Mouse (Mus musculus) limb, embryonic 14.5 days (tissue): Measurements from ENCODE around the gene Ccdc163. TPM values are rescaled to one million over a fixed set of nuclear protein-coding genes. Genes with fewer than 3 reads are reported as not detected.
"Not testable (repeated sequence)": the region's sequence is repeated elsewhere in the genome, so short reads cannot be mapped to it uniquely, and the experiment has no call there.

Experiments
- ATAC-seq: fragments of 200-750 bp; cut with Nextera tagmentation; 2 replicates; pipeline ENCODE4 v1.8.0; 2017; ENCODE audit warnings: low read depth, moderate number of reproducible peaks, moderate TSS enrichment; ENCODE audit not compliant: low FRiP score
- DNase-seq: peaks from one replicate; pipeline ENCODE4 v3.0.0-alpha.2; 2015; ENCODE audit warnings: low spot score
- H3K27ac ChIP-seq: fragments of 300-500 bp; sonication (generic); replicated peaks from 2 replicates; pipeline ENCODE4 v1.5.1; 2014; ENCODE audit warnings: low read depth, mild to moderate bottlenecking, low read length, moderate library complexity, mixed read lengths
- H3K27me3 ChIP-seq: fragments of 300-500 bp; sonication (generic); 2 replicates; pipeline ENCODE4 v1.6.1; 2014; ENCODE audit warnings: low read length, mixed read lengths; ENCODE audit not compliant: control insufficient read depth, insufficient read depth
- H3K36me3 ChIP-seq: fragments of 300-500 bp; sonication (generic); 2 replicates; pipeline ENCODE4 v1.6.1; 2014; ENCODE audit warnings: mild to moderate bottlenecking, low read length, moderate library complexity, mixed read lengths; ENCODE audit not compliant: control insufficient read depth, insufficient read depth
- H3K4me1 ChIP-seq: fragments of 300-500 bp; sonication (generic); 2 replicates; pipeline ENCODE4 v1.6.1; 2014; ENCODE audit warnings: antibody characterized with exemption, low read length, mixed read lengths; ENCODE audit not compliant: control insufficient read depth, insufficient read depth
- H3K4me2 ChIP-seq: fragments of 300-500 bp; sonication (generic); replicated peaks from 2 replicates; pipeline ENCODE4 v1.6.1; 2014; ENCODE audit warnings: low read depth, mild to moderate bottlenecking, low read length, moderate library complexity; ENCODE audit not compliant: severe bottlenecking
- H3K4me3 ChIP-seq: fragments of 300-500 bp; sonication (generic); replicated peaks from 2 replicates; pipeline ENCODE4 v1.5.1; 2014; ENCODE audit warnings: low read length
- H3K9ac ChIP-seq: fragments of 300-500 bp; sonication (generic); 2 replicates; pipeline ENCODE4 v1.6.1; 2014; ENCODE audit warnings: mild to moderate bottlenecking, low read depth, low read length, moderate library complexity; ENCODE audit not compliant: severe bottlenecking
- H3K9me3 ChIP-seq: fragments of 300-500 bp; sonication (generic); 2 replicates; pipeline ENCODE4 v1.6.1; 2016; ENCODE audit warnings: low read length; ENCODE audit not compliant: control insufficient read depth
- POLR2A ChIP-seq: fragments of 200-500 bp; IDR thresholded peaks from 2 replicates; pipeline ENCODE4 v1.8.0; 2012; ENCODE audit warnings: inconsistent platforms, mild to moderate bottlenecking, moderate library complexity, borderline replicate concordance; ENCODE audit not compliant: insufficient read depth, insufficient read length; ENCODE audit errors: extremely low read depth
- WGBS: fragments of 180-500 bp; shearing (Covaris S2); extraction: QIAGEN DNeasy Blood & Tissue Kit; methylation state at CpG from one replicate; pipeline ENCODE4 v1.1.7; 2014; 5-methylcytosine and 5-hydroxymethylcytosine counted together
- polyA plus RNA-seq, 2 experiments: library from polyadenylated mRNA; depleted of rRNA in 1 of 2; stranded (reverse) in 1 of 2; unstranded in 1 of 2; fragments of >200 nt; fragmentation: Nextera tagmentation in 1 of 2; extraction: Ambion mirVana in 1 of 2; gene quantifications; 2 replicates each; pipeline versions ENCODE4 v1.2.1 to v1.2.3; 2012 to 2014

Ccdc163 gene
- polyA plus RNA-seq (2012; rRNA removed) (53.7 and 70.4 TPM in 2 replicates), polyA plus RNA-seq (2014; fragmentation: Nextera tagmentation; extraction: Ambion mirVana) (21.2 and 24.3 TPM in 2 replicates)

GRCm38 (mm10) chr4:116708201-116708764, at the start of gene Ccdc163, which contains the start of gene Mmachc:
TSS of gene Ccdc163 (plus strand) at chr4:116708509.
TSS of gene Mmachc (minus strand) at chr4:116708406.
- DNase-seq = peak; percentile 98
- ATAC-seq = peak; percentile 98
- Histone ChIP-seq H3K4me1 (peaks cover 3% of the 10 kb centered on the region; the same call in 1 of the 2 replicates), H3K4me3 (peak within 1 kb of the TSS; percentile 63), H3K9ac (peak within 1 kb of the TSS; percentile 65), H3K27me3 (no peaks in the 10 kb centered on the region), H3K4me2 (peak within 1 kb of the TSS; percentile 68), H3K36me3 (peaks cover 12% of the 10 kb centered on the region), H3K9me3 (no peaks in the 10 kb centered on the region), H3K27ac (no peak within 1 kb of the TSS)
- peak; percentile 69; the same call in 1 of the 2 replicates for TF ChIP-seq POLR2A
- WGBS = under 1% methylated on average over 29 of the region's 29 CpGs

GRCm38 (mm10) chr4:116659474-116659873, 48.8 kb upstream of the Ccdc163 start:
- Histone ChIP-seq H3K4me1 (no peaks in the 10 kb centered on the region), H3K9me3 (no peaks in the 10 kb centered on the region), H3K4me3 (no peak overlapping the region), H3K36me3 (no peaks in the 10 kb centered on the region), H3K27me3 (no peaks in the 10 kb centered on the region), H3K27ac (no peak overlapping the region), H3K4me2 (no peak overlapping the region), H3K9ac (no peak overlapping the region)
- WGBS = 73% methylated on average over 2 of the region's 2 CpGs
- TF ChIP-seq POLR2A = no peak
- ATAC-seq (no peak), DNase-seq (no peak)

- H3K36me3 ChIP-seq, ATAC-seq, H3K27me3 ChIP-seq, H3K9me3 ChIP-seq, H3K27ac ChIP-seq, H3K4me1 ChIP-seq, H3K4me2 ChIP-seq, DNase-seq, H3K4me3 ChIP-seq, H3K9ac ChIP-seq: not testable (repeated sequence)
- WGBS = 87% methylated on average over 6 of the region's 6 CpGs
Observed at GRCm38 (mm10) chr4:116659916-116660315, 48.4 kb upstream of the Ccdc163 start.

- DNase-seq (no peak), ATAC-seq (no peak)
- Histone ChIP-seq H3K27ac (no peak overlapping the region), H3K36me3 (no peaks in the 10 kb centered on the region), H3K9ac (no peak overlapping the region), H3K27me3 (no peaks in the 10 kb centered on the region), H3K9me3 (no peaks in the 10 kb centered on the region), H3K4me3 (no peak overlapping the region), H3K4me1 (no peaks in the 10 kb centered on the region), H3K4me2 (no peak overlapping the region)
- WGBS = 62% methylated on average over 6 of the region's 6 CpGs
- TF ChIP-seq POLR2A = no peak
Observed at GRCm38 (mm10) chr4:116660829-116661228, 47.5 kb upstream of the Ccdc163 start.

- Histone ChIP-seq H3K27me3 (no peaks in the 10 kb centered on the region), H3K27ac (no peak overlapping the region), H3K9ac (no peak overlapping the region), H3K36me3 (no peaks in the 10 kb centered on the region), H3K4me1 (no peaks in the 10 kb centered on the region), H3K4me3 (no peak overlapping the region), H3K4me2 (no peak overlapping the region), H3K9me3 (no peaks in the 10 kb centered on the region)
- 89% methylated on average over 1 of the region's 1 CpGs for WGBS
- DNase-seq (no peak), ATAC-seq (no peak)
- TF ChIP-seq POLR2A = no peak
Observed at GRCm38 (mm10) chr4:116661998-116662397, 46.3 kb upstream of the Ccdc163 start.

- H3K9me3 ChIP-seq = no peaks in the 10 kb centered on the region
Observed at GRCm38 (mm10) chr4:116666625-116667024, 41.7 kb upstream of the Ccdc163 start.

More at GRCm38 (mm10) chr4:116666625-116667024, 41.7 kb upstream of the Ccdc163 start:
- H3K27me3 ChIP-seq = no peaks in the 10 kb centered on the region
- H3K4me3 ChIP-seq = no peak overlapping the region
- WGBS = 68% methylated on average over 4 of the region's 4 CpGs
- no peak overlapping the region for H3K9ac ChIP-seq
- H3K27ac ChIP-seq = no peak overlapping the region
- no peak overlapping the region for H3K4me2 ChIP-seq
- TF ChIP-seq POLR2A = no peak
- H3K36me3 ChIP-seq = no peaks in the 10 kb centered on the region
- H3K4me1 ChIP-seq = no peaks in the 10 kb centered on the region
- DNase-seq (no peak), ATAC-seq (no peak)
